Mouse (Mus musculus) heart, postnatal 25 days (tissue): ENCODE data around the gene Myo3b. TPM values are rescaled to one million over a fixed set of nuclear protein-coding genes. Genes with fewer than 3 reads are reported as not detected.

Source experiments
- DNase-seq: peaks from one replicate; pipeline ENCODE4 v3.0.0; 2022; ENCODE audit warnings: low spot score
- intact Hi-C: fragments of 180-260 bp; cut with DNase I; formaldehyde crosslinking; loops from one replicate; pipeline ENCODE4 v1.15.1; 2025
- total RNA-seq, 2 experiments: library from RNA; stranded (reverse); gene quantifications; 2 replicates each; pipeline ENCODE4 v1.2.3; 2021

Myo3b gene
- total RNA-seq, 2 experiments from 2014 or later: not detected

GRCm38 (mm10) chr2:70119265-70119663 lies 80.3 kb downstream of the Myo3b start:
- no peak for DNase-seq
- intact Hi-C loops: no loop called here

- no peak for DNase-seq
- intact Hi-C loops: loop anchor here (2.0 to 5.0 kb wide), 2 partner anchors 101 to 432 kb away; no protein-coding TSS in a partner anchor
These were observed 87.4 kb downstream of the Myo3b start for GRCm38 (mm10) chr2:70126330-70126729.

GRCm38 (mm10) chr2:70126783-70127182 lies 87.9 kb downstream of the Myo3b start:
- intact Hi-C loops: loop anchor here (2.0 to 5.0 kb wide), 2 partner anchors 101 to 432 kb away; no protein-coding TSS in a partner anchor
- DNase-seq: peak; percentile 4

DNA sequence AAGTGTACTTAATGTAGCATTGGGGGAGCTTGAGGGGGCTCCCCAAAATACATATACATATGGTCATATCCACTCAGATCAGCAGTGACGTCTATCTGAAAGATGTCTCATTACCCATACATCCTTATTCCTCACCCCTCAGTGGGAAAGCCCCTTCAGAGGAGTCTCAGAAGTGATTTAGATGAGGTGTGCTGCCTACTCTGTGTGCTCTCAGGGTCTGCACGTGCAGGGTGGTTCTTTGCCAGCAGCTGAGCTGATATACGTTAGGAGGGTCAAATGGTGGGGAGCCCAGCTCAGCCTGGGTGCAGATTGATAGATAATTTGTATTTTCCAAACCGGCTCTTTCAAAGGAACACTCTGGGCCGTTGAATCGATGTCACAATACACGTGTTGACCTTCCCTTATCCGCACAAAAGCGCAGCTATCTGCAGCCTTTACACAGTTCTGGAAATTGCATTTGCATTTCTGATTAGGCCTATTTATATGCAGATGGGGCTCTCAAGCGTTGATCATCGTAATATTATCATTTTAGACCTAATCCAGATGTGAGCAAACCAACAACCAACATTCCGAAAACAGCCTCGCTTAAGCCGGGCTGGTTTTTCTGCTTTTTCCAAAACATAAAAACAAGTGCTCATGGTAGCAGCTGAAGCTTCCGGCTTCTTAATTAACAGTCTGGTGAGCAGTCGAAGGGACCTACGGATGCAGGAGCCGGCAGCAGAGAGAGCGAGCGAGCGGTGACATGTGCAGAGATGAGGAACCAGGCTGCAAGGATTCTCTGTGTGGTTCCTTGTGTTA lies 88.6 kb downstream of the Myo3b start:
- no peak for DNase-seq
- intact Hi-C loops: loop anchor here (2.0 to 5.0 kb wide), 2 partner anchors 100 to 431 kb away; no protein-coding TSS in a partner anchor

GRCm38 (mm10) chr2:70128590-70128989 lies 89.7 kb downstream of the Myo3b start:
- DNase-seq: no peak
- intact Hi-C loops: loop anchor here (5.0 kb wide), 1 partner anchor 99 kb away; no protein-coding TSS in a partner anchor

DNA sequence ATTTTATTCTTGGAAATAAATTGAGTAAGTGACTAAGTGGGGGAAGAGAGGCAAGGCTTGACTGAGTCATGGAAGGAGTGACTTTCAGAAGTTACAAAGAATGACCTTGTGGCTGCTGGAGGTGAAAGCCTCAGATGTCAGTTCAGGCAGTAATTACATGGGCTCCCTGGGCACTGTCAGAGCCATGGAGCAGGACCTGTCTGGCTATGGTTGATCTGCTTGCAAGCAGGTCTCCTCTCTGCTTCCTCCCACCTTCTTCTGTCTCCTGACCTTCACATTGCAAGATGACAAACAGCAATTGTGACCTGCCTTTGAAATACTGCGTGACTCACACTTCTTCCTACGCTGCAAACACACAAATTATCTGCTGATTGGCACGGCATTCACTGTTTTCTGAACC lies 90.6 kb downstream of the Myo3b start:
- intact Hi-C loops: loop anchor here (5.0 kb wide), 1 partner anchor 98 kb away; no protein-coding TSS in a partner anchor
- no peak for DNase-seq

GRCm38 (mm10) chr2:70133281-70133680 lies 94.4 kb downstream of the Myo3b start:
- intact Hi-C loops: no loop called here
- DNase-seq: no peak

DNA sequence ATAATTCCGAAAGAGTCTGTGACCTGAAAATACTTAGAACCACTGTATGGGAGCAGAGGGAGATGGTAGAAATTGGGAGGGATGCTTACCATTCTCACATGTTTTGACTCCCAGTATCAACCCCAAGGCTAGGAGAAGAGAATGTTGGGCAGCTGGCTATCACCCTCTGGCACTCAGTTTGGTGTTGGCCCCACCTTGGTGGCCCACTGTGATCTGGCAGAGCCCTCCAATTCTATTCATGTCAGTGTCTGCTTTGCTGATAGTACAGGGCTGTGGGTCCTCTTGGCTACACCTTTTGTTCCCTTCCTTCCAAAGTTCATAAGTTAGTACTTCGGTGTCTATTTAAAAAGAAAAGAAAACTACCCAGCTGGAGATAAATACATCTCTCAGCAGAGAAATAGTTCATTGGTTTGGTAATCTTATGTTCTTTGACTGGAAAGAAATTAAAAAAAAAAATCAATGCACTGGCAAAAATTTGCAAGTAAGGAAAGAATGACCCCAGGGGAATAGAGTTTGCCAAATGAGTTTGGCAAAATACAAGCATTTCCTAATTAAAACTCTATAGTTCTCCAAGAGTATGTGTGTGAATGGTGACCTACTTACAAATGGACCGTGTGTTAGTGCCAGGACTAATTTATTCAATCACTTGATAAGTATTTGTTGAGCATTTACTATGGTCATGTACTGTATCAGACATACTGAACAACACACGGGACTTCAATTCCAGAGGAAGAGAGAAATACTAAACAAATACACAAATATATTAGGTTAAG lies 98.5 kb downstream of the Myo3b start:
- DNase-seq: no peak
- intact Hi-C loops: no loop called here

DNA sequence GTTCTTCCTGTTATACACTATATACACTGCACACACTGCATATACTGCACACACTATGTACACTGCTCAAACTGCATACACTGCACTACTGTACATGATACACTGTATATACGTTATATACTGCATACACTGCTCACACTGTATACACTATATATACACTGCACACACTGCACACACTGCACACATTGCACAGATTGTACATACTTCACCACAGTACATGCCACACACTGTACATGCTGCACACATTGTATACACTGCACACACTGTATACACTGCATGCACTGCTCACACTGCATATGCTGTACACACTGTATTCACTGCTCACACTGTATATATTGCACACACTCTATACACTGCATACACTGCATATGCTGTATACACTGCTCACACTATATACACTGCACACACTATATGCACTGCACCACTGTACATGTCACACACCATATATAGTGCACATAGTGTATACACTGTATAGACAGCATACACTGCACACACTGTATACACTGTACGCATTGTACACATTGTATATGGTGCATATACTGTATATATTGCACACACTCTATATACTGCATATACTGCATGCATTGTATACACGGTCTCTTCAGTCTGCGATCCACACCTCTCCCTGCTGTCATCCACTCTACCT lies 104.7 kb downstream of the Myo3b start:
- intact Hi-C loops: no loop called here
- no peak for DNase-seq

GRCm38 (mm10) chr2:70146993-70147581 lies 108.2 kb downstream of the Myo3b start:
- no peak for DNase-seq
- intact Hi-C loops: no loop called here

DNA sequence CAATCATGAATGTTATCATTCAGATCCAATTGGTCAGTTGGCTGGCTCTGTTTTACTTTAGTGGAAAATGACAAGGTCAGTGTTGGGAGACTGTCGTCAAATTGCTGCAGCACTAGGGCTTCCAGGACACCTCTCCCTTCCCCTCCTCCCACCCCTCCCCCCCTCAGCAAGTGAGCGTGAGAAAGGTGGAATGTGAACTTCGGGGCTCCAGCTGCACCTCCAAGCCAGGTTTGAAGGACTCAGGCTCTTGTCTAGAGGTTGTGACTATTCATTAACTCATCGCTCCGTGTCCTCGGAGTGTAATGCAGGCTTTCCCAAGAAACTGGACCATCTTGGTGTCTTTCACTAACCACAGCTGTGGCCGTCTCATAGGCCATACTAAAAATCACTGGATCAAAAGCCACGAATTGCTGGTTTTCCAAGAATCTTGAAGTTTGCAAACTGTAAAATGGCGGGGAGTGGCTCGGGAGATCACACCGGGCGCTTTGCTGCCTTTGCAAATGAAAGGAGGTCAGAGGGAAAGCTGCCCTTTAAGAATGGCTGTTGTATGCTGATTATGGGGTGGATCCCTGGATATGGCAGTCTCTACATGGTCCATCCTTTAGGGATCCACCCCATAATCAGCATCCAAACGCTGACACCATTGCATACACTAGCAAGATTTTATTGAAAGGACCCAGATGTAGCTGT lies 110.0 kb downstream of the Myo3b start:
- no peak for DNase-seq
- intact Hi-C loops: no loop called here

- intact Hi-C loops: no loop called here
- DNase-seq: no peak
These were observed 111.6 kb downstream of the Myo3b start for GRCm38 (mm10) chr2:70150399-70151035.

DNA sequence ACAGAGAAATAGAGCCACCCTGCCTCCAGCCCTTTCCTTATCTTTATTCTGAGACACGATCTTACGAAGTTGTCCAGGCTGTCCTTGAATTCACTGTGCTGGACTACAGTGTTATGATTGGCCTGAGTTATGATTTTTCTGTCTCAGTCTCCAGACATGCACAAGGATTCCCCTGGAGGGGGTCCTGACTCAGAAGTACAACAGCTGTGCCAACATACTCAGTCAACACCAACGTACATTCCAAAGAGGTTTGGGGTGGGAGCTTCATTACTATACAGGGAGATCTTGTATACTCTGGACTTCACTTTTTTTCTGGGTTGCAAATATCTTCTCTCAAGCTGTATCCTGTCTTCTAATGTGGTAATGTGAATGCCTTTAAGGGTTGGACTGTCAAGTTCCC lies 113.0 kb downstream of the Myo3b start:
- intact Hi-C loops: no loop called here
- DNase-seq: no peak

DNA sequence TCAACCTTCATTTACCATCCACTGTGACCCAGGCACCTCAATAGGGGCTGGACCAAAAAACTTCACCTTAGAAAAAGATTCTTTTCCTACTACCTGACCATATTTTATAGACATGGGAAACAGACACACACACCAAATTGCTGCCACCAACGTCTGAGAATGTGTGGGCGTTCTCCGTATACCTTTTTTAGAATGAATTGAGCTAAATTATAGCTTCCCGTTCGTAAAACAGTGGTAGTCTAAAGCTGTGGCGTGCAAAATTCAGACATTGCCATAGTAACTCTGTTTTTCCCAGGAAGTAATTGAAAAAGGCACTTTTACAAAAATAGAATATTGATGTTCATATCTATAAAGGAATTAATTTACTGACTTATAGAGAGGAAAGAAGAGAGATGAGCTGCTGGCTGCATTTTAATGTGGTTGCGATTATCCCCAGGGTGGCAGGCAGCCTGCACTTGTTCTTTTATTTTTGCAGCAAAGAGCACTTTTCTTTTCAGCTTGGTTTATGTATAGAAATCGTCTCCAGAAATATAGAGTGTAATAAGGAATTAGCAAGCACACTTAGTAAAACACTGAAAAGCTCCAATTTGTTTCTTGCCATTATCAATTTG lies 116.4 kb downstream of the Myo3b start:
- no peak for DNase-seq
- intact Hi-C loops: no loop called here

DNA sequence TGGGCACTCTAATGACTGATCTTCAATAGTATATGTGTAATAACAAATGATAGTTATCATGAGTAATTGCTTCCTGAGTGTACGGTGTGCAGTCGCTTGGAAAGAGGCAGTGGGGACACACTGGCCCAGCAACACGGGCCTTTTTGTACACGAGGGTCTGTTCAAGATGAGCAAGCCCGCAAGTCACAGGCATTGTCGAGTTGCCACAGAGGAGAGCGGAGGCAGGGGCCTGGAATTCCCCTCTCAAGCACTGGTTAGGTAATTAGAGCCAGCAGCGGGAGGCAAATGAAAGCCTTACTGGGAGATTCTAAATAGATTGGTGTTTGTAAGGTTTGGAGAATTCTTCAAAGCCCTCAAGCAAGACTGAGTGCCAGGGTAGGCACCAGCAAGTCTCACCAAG lies 120.6 kb downstream of the Myo3b start:
- intact Hi-C loops: no loop called here
- no peak for DNase-seq

DNA sequence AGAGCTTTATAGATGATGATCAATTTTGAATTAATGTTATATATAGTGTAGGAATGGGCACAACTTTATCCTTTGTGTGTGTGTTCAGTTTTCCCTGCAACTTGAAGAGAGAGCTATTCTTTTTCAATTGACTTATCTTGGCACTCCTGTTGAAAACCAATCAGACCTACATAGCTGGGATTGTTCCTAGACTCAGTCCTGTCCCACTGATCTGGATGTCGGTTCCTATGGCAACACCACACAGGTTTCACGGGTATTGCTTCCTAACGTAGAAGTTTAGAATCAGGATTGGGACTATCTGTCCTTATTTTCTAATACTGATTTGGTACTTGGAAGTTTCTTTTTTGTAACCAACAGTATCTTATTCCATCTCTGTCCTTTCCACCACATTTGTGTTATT lies 127.3 kb downstream of the Myo3b start:
- DNase-seq: no peak
- intact Hi-C loops: no loop called here

- intact Hi-C loops: no loop called here
- no peak for DNase-seq
These were observed 129.3 kb downstream of the Myo3b start for GRCm38 (mm10) chr2:70167944-70168935.
